ENCODE assay signal across 8 mouse cellular contexts in the genomic region with DNA sequence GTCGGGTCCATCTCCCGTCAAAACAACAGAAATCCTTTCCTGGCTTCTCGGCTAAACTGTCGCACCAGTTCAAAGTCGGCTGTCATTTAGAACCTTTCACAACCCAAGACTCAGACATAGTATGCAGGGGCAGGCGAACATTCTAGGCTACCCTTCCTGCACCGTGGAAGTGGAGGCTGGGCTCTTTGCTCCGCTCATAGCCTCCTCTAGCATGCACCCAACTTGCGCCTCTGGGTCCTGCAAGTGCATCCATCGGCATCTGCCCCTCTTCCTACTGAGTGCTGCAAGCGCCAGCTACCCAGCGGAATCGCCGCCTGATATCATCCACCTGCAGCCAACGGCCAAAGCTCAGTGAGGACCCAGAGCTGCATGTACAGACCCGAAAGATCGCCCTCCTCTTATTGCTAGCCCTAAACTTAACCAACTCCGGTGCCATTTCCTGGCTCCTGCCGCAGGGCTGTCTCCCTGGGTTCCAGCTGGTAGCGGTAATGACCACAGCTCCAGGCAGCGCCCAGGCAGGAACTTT. TPM values are rescaled to one million over a fixed set of nuclear protein-coding genes. Genes with fewer than 3 reads are reported as not detected.
A peak's percentile ranks its signal among the peaks of the same experiment; 100 is the strongest.
DNase-seq lines count a peak whose midpoint lies in the region; ATAC-seq lines count a peak whose summit lies in the region.

A gene (minus strand): TSS at position 100 of the 526 bp plus-strand sequence.

- peak; percentile 25 for ATAC-seq in forebrain, embryonic 14.5 days
- peak; percentile 26 for ATAC-seq in hindbrain, embryonic 16.5 days
- peak; percentile 2; the same call in 1 of the 2 replicates for ATAC-seq in limb, embryonic 13.5 days (ENCODE audit: low FRiP score, low read depth)
- ATAC-seq in neural tube, embryonic 15.5 days (ENCODE audit: low FRiP score): peak; percentile 37

- intact Hi-C loops in gastrocnemius, postnatal 14 days (cut with DNase I; ENCODE audit: low total_unique reads): no loop called here

- H3K4me2 ChIP-seq in forebrain, embryonic 14.5 days (ENCODE audit: low read length): peak within 1 kb of the TSS; percentile 85
- peak within 1 kb of the TSS; percentile 57 for H3K4me2 ChIP-seq in hindbrain, embryonic 16.5 days (ENCODE audit: low read length)
- H3K4me2 ChIP-seq in limb, embryonic 13.5 days (replicated peaks): peak within 1 kb of the TSS; percentile 86
- peak within 1 kb of the TSS; percentile 68 for H3K4me2 ChIP-seq in neural tube, embryonic 15.5 days

- H3K9ac ChIP-seq in forebrain, embryonic 14.5 days (ENCODE audit: low read length): peak within 1 kb of the TSS; percentile 87
- H3K9ac ChIP-seq in hindbrain, embryonic 16.5 days (ENCODE audit: low read depth, low read length): peak within 1 kb of the TSS; percentile 71
- peak within 1 kb of the TSS; percentile 76 for H3K9ac ChIP-seq in limb, embryonic 13.5 days
- H3K9ac ChIP-seq in neural tube, embryonic 15.5 days (replicated peaks): peak within 1 kb of the TSS; percentile 92

- no peaks in the 10 kb centered on the region for H3K9me3 ChIP-seq in forebrain, embryonic 14.5 days (replicated peaks; ENCODE audit: control insufficient read depth, low read length)
- no peaks in the 10 kb centered on the region for H3K9me3 ChIP-seq in hindbrain, embryonic 16.5 days (ENCODE audit: control insufficient read depth, low read length)
- no peaks in the 10 kb centered on the region for H3K9me3 ChIP-seq in limb, embryonic 13.5 days
- H3K9me3 ChIP-seq in neural tube, embryonic 15.5 days (replicated peaks): no peaks in the 10 kb centered on the region

- DNase-seq in gastrocnemius, postnatal 10 days: peak; percentile 12
- no peak for DNase-seq in gastrocnemius, postnatal 14 days
- peak; percentile 27 for DNase-seq in adrenal gland, postnatal 10 days
- DNase-seq in forebrain, embryonic 14.5 days (ENCODE audit: low spot score): peak; percentile 63
- DNase-seq in spleen, postnatal 14 days (ENCODE audit: low spot score in 2 of 2): no peak

- peak within 1 kb of the TSS; percentile 65 for H3K4me3 ChIP-seq in forebrain, embryonic 14.5 days (ENCODE audit: low read depth, low read length)
- peak within 1 kb of the TSS; percentile 49 for H3K4me3 ChIP-seq in hindbrain, embryonic 16.5 days (ENCODE audit: low read length)
- H3K4me3 ChIP-seq in limb, embryonic 13.5 days: peak within 1 kb of the TSS; percentile 59
- peak within 1 kb of the TSS; percentile 82 for H3K4me3 ChIP-seq in neural tube, embryonic 15.5 days (replicated peaks)

- no peaks in the 10 kb centered on the region for H3K36me3 ChIP-seq in forebrain, embryonic 14.5 days (ENCODE audit: control insufficient read depth, insufficient read depth, low read length)
- H3K36me3 ChIP-seq in hindbrain, embryonic 16.5 days (ENCODE audit: control insufficient read depth, insufficient read depth, low read length): no peaks in the 10 kb centered on the region
- H3K36me3 ChIP-seq in limb, embryonic 13.5 days: no peaks in the 10 kb centered on the region
- H3K36me3 ChIP-seq in neural tube, embryonic 15.5 days: no peaks in the 10 kb centered on the region

- 0 out of 2 replicates have a peak, but pooled peaks cover 3% of the 10 kb centered on the region for H3K27me3 ChIP-seq in forebrain, embryonic 14.5 days (replicated peaks; ENCODE audit: control insufficient read depth, insufficient read depth, low read length)
- H3K27me3 ChIP-seq in hindbrain, embryonic 16.5 days (replicated peaks; ENCODE audit: control insufficient read depth, insufficient read depth, low read length): no peaks in the 10 kb centered on the region
- 0 out of 2 replicates have a peak, but pooled peaks cover 15% of the 10 kb centered on the region for H3K27me3 ChIP-seq in limb, embryonic 13.5 days
- no peaks in the 10 kb centered on the region for H3K27me3 ChIP-seq in neural tube, embryonic 15.5 days (replicated peaks)

- under 1% methylated on average over 21 of the region's 21 CpGs for WGBS in forebrain, embryonic 14.5 days
- under 1% methylated on average over 21 of the region's 21 CpGs for WGBS in hindbrain, embryonic 16.5 days
- under 1% methylated on average over 21 of the region's 21 CpGs for WGBS in limb, embryonic 13.5 days
- WGBS in neural tube, embryonic 15.5 days: under 1% methylated on average over 21 of the region's 21 CpGs

- peaks cover 17% of the 10 kb centered on the region; the same call in 1 of the 2 replicates for H3K4me1 ChIP-seq in forebrain, embryonic 14.5 days (ENCODE audit: control insufficient read depth, insufficient read depth, low read length)
- peaks cover 5% of the 10 kb centered on the region for H3K4me1 ChIP-seq in hindbrain, embryonic 16.5 days (ENCODE audit: control insufficient read depth, insufficient read depth, low read depth, low read length)
- peaks cover 27% of the 10 kb centered on the region for H3K4me1 ChIP-seq in limb, embryonic 13.5 days
- peaks cover 20% of the 10 kb centered on the region for H3K4me1 ChIP-seq in neural tube, embryonic 15.5 days

- H3K27ac ChIP-seq in forebrain, embryonic 14.5 days (ENCODE audit: low read depth, low read length): peak within 1 kb of the TSS; percentile 84
- peak within 1 kb of the TSS; percentile 92 for H3K27ac ChIP-seq in hindbrain, embryonic 16.5 days (ENCODE audit: low read depth, low read length)
- peak within 1 kb of the TSS; percentile 83 for H3K27ac ChIP-seq in limb, embryonic 13.5 days
- peak within 1 kb of the TSS; percentile 93 for H3K27ac ChIP-seq in neural tube, embryonic 15.5 days (replicated peaks)

RNA-seq across cellular contexts. Expression of the gene that starts here (rescaled TPM):
- total RNA-seq in gastrocnemius, postnatal 10 days (2021): 1 to 10 TPM; 2.5 to 4.5 TPM
- total RNA-seq in gastrocnemius, postnatal 14 days (2021): 1 to 10 TPM; 1.6 to 1.7 TPM
- 1 to 10 TPM; 2.6 TPM for total RNA-seq in adrenal gland, postnatal 10 days (2021)
- 12.2 and 14.7 TPM in 2 replicates for polyA plus RNA-seq in forebrain, embryonic 14.5 days (2014; fragmentation: Nextera tagmentation; extraction: Ambion mirVana)
- polyA plus RNA-seq in hindbrain, embryonic 16.5 days (2015; fragmentation: Nextera tagmentation; extraction: Ambion mirVana): 7.5 and 8.5 TPM in 2 replicates
- polyA plus RNA-seq in limb, embryonic 13.5 days (2015; fragmentation: Nextera tagmentation; extraction: Ambion mirVana): 5.0 and 5.8 TPM in 2 replicates
- polyA plus RNA-seq in neural tube, embryonic 15.5 days (2015; fragmentation: Nextera tagmentation; extraction: Ambion mirVana): 7.8 and 10.2 TPM in 2 replicates

Comparison
In these comparisons a context has a peak if more than half of its experiments do, and no peak if none do; other contexts are left out.
1. DNase-seq: peak in gastrocnemius, postnatal 10 days (single experiment), adrenal gland, postnatal 10 days (single experiment) and forebrain, embryonic 14.5 days (single experiment); none in gastrocnemius, postnatal 14 days (single experiment) and spleen, postnatal 14 days (0 of 2).
2. Peak in every context shown above with its lines, with median percentiles within 50 percentile points of each other: ATAC-seq, H3K27ac ChIP-seq, H3K4me2 ChIP-seq, H3K4me3 ChIP-seq and H3K9ac ChIP-seq.